Mouse (Mus musculus): ENCODE measurements around the gene Gm20388. TPM values are rescaled to one million over a fixed set of nuclear protein-coding genes. Genes with fewer than 3 reads are reported as not detected.

Gm20388 gene
- polyA plus RNA-seq, 1 experiment: not detected

- no peak for TF ChIP-seq POLR2A (IDR thresholded peaks at IDR 0.05; ENCODE audit: insufficient read depth, low read depth, low read length)
- TF ChIP-seq CTCF (IDR thresholded peaks at IDR 0.05; ENCODE audit: insufficient read depth, low read depth, low read length): no peak
- no peak overlapping the region for H3K4me3 ChIP-seq (ENCODE audit: insufficient read depth, low read depth, low read length)
- H3K27ac ChIP-seq (ENCODE audit: insufficient read depth, low read depth, low read length): no peak overlapping the region
- WGBS: 83% methylated on average over 10 of the region's 10 CpGs
- H3K4me1 ChIP-seq (ENCODE audit: control insufficient read depth, insufficient read depth, low read length): peaks cover 13% of the 10 kb centered on the region
Measured at GRCm38 (mm10) chr8:121847261-121847822, 1936.7 kb downstream of the Gm20388 start.

- Histone ChIP-seq H3K4me3 (ENCODE audit: insufficient read depth, low read depth, low read length) (no peak overlapping the region), H3K4me1 (ENCODE audit: control insufficient read depth, insufficient read depth, low read length) (peaks cover 13% of the 10 kb centered on the region), H3K27ac (ENCODE audit: insufficient read depth, low read depth, low read length) (no peak overlapping the region)
- TF ChIP-seq CTCF (IDR thresholded peaks at IDR 0.05; ENCODE audit: insufficient read depth, low read depth, low read length): no peak
- TF ChIP-seq POLR2A (IDR thresholded peaks at IDR 0.05; ENCODE audit: insufficient read depth, low read depth, low read length): no peak
- WGBS: 75% methylated on average over 6 of the region's 6 CpGs
Measured at GRCm38 (mm10) chr8:121847987-121848386, 1937.3 kb downstream of the Gm20388 start.

GRCm38 (mm10) chr8:121848495-121848894 is 1937.9 kb downstream of the Gm20388 start:
- H3K4me3 ChIP-seq (ENCODE audit: insufficient read depth, low read depth, low read length): no peak overlapping the region
- H3K4me1 ChIP-seq (ENCODE audit: control insufficient read depth, insufficient read depth, low read length): peaks cover 13% of the 10 kb centered on the region
- no peak overlapping the region for H3K27ac ChIP-seq (ENCODE audit: insufficient read depth, low read depth, low read length)
- no peak for TF ChIP-seq CTCF (IDR thresholded peaks at IDR 0.05; ENCODE audit: insufficient read depth, low read depth, low read length)
- TF ChIP-seq POLR2A (IDR thresholded peaks at IDR 0.05; ENCODE audit: insufficient read depth, low read depth, low read length): no peak
- 71% methylated on average over 10 of the region's 10 CpGs for WGBS

- no peak overlapping the region for H3K27ac ChIP-seq (ENCODE audit: insufficient read depth, low read depth, low read length)
- WGBS: 77% methylated on average over 9 of the region's 9 CpGs
- H3K4me3 ChIP-seq (ENCODE audit: insufficient read depth, low read depth, low read length): no peak overlapping the region
- H3K4me1 ChIP-seq (ENCODE audit: control insufficient read depth, insufficient read depth, low read length): peaks cover 13% of the 10 kb centered on the region
- TF ChIP-seq POLR2A (IDR thresholded peaks at IDR 0.05; ENCODE audit: insufficient read depth, low read depth, low read length) (no peak), CTCF (IDR thresholded peaks at IDR 0.05; ENCODE audit: insufficient read depth, low read depth, low read length) (no peak)
Measured at GRCm38 (mm10) chr8:121849303-121849702, 1938.7 kb downstream of the Gm20388 start.

- WGBS: 13% methylated on average over 6 of the region's 6 CpGs
- Histone ChIP-seq H3K4me1 (ENCODE audit: control insufficient read depth, insufficient read depth, low read length) (peaks cover 13% of the 10 kb centered on the region), H3K27ac (ENCODE audit: insufficient read depth, low read depth, low read length) (no peak overlapping the region), H3K4me3 (ENCODE audit: insufficient read depth, low read depth, low read length) (no peak overlapping the region)
- TF ChIP-seq POLR2A (IDR thresholded peaks at IDR 0.05; ENCODE audit: insufficient read depth, low read depth, low read length): no peak
- peak; percentile 80 for TF ChIP-seq CTCF (IDR thresholded peaks at IDR 0.05; ENCODE audit: insufficient read depth, low read depth, low read length)
Measured at GRCm38 (mm10) chr8:121850018-121850417, 1939.4 kb downstream of the Gm20388 start.

- H3K27ac ChIP-seq (ENCODE audit: insufficient read depth, low read depth, low read length): no peak overlapping the region
Measured at GRCm38 (mm10) chr8:121850436-121850820, 1939.8 kb downstream of the Gm20388 start.

GRCm38 (mm10) chr8:121850821-121851470 is 1940.3 kb downstream of the Gm20388 start:
- 9% methylated on average over 24 of the region's 24 CpGs for WGBS
- peaks cover 13% of the 10 kb centered on the region for H3K4me1 ChIP-seq (ENCODE audit: control insufficient read depth, insufficient read depth, low read length)
- TF ChIP-seq CTCF (IDR thresholded peaks at IDR 0.05; ENCODE audit: insufficient read depth, low read depth, low read length) (peak; percentile 94), POLR2A (IDR thresholded peaks at IDR 0.05; ENCODE audit: insufficient read depth, low read depth, low read length) (no peak)
- no peak overlapping the region for H3K4me3 ChIP-seq (ENCODE audit: insufficient read depth, low read depth, low read length)
- H3K27ac ChIP-seq (ENCODE audit: insufficient read depth, low read depth, low read length): no peak overlapping the region

More at GRCm38 (mm10) chr8:121850436-121850820, 1939.8 kb downstream of the Gm20388 start:
- WGBS: 50% methylated on average over 12 of the region's 12 CpGs
- no peak for TF ChIP-seq POLR2A (IDR thresholded peaks at IDR 0.05; ENCODE audit: insufficient read depth, low read depth, low read length)
- no peak for TF ChIP-seq CTCF (IDR thresholded peaks at IDR 0.05; ENCODE audit: insufficient read depth, low read depth, low read length)
- Histone ChIP-seq H3K4me3 (ENCODE audit: insufficient read depth, low read depth, low read length) (no peak overlapping the region), H3K4me1 (ENCODE audit: control insufficient read depth, insufficient read depth, low read length) (peaks cover 13% of the 10 kb centered on the region)

- Histone ChIP-seq H3K4me1 (ENCODE audit: control insufficient read depth, insufficient read depth, low read length) (peaks cover 13% of the 10 kb centered on the region), H3K4me3 (ENCODE audit: insufficient read depth, low read depth, low read length) (no peak overlapping the region), H3K27ac (ENCODE audit: insufficient read depth, low read depth, low read length) (no peak overlapping the region)
- 79% methylated on average over 7 of the region's 7 CpGs for WGBS
- TF ChIP-seq POLR2A (IDR thresholded peaks at IDR 0.05; ENCODE audit: insufficient read depth, low read depth, low read length): no peak
Measured at GRCm38 (mm10) chr8:121851716-121852115, 1941.1 kb downstream of the Gm20388 start.

- no peak for TF ChIP-seq POLR2A (IDR thresholded peaks at IDR 0.05; ENCODE audit: insufficient read depth, low read depth, low read length)
- TF ChIP-seq CTCF (IDR thresholded peaks at IDR 0.05; ENCODE audit: insufficient read depth, low read depth, low read length): no peak
- 71% methylated on average over 7 of the region's 7 CpGs for WGBS
- Histone ChIP-seq H3K4me3 (ENCODE audit: insufficient read depth, low read depth, low read length) (no peak overlapping the region), H3K27ac (ENCODE audit: insufficient read depth, low read depth, low read length) (no peak overlapping the region), H3K4me1 (ENCODE audit: control insufficient read depth, insufficient read depth, low read length) (peaks cover 17% of the 10 kb centered on the region)
Measured at GRCm38 (mm10) chr8:121852464-121852863, 1941.8 kb downstream of the Gm20388 start.

All from olfactory bulb, adult 2 months (tissue).